Mouse (Mus musculus) embryonic facial prominence, embryonic 15.5 days (tissue): ENCODE results near the gene Ccdc186. TPM values are rescaled to one million over a fixed set of nuclear protein-coding genes. Genes with fewer than 3 reads are reported as not detected.
"Not testable (repeated sequence)": the region's sequence is repeated elsewhere in the genome, so short reads cannot be mapped to it uniquely, and the experiment has no call there.

Experiments used
- ATAC-seq: fragments of 200-750 bp; cut with Nextera tagmentation; 2 replicates; pipeline ENCODE4 v1.8.0; 2017; ENCODE audit warnings: low read depth, moderate TSS enrichment; ENCODE audit not compliant: insufficient number of reproducible peaks, low FRiP score, low TSS enrichment
- H3K27ac ChIP-seq: fragments of 300-500 bp; sonication (generic); replicated peaks from 2 replicates; pipeline ENCODE4 v1.5.1; 2015; ENCODE audit warnings: mild to moderate bottlenecking, inconsistent platforms
- H3K27me3 ChIP-seq: fragments of 300-500 bp; sonication (generic); 2 replicates; pipeline ENCODE4 v1.6.1; 2015; ENCODE audit warnings: inconsistent platforms
- H3K36me3 ChIP-seq: fragments of 300-500 bp; sonication (generic); 2 replicates; pipeline ENCODE4 v1.6.1; 2015; ENCODE audit warnings: mild to moderate bottlenecking, inconsistent platforms
- H3K4me1 ChIP-seq: fragments of 300-500 bp; sonication (generic); 2 replicates; pipeline ENCODE4 v1.6.1; 2015; ENCODE audit warnings: inconsistent platforms
- H3K4me2 ChIP-seq: fragments of 300-500 bp; sonication (generic); replicated peaks from 2 replicates; pipeline ENCODE4 v1.6.1; 2015; ENCODE audit warnings: mild to moderate bottlenecking, inconsistent platforms
- H3K4me3 ChIP-seq: fragments of 300-500 bp; sonication (generic); replicated peaks from 2 replicates; pipeline ENCODE4 v1.5.1; 2015; ENCODE audit warnings: mild to moderate bottlenecking, inconsistent platforms
- H3K9ac ChIP-seq: fragments of 300-500 bp; sonication (generic); 2 replicates; pipeline ENCODE4 v1.6.1; 2015; ENCODE audit warnings: inconsistent platforms
- H3K9me3 ChIP-seq: fragments of 300-500 bp; sonication (generic); replicated peaks from 2 replicates; pipeline ENCODE4 v1.6.1; 2016; ENCODE audit warnings: inconsistent platforms
- WGBS: fragments of 180-500 bp; shearing (Covaris S2); methylation state at CpG from one replicate; pipeline ENCODE4 v1.1.7; 2015; 5-methylcytosine and 5-hydroxymethylcytosine counted together
- polyA plus RNA-seq: library from polyadenylated mRNA; unstranded; fragments of >200 nt; fragmentation: Nextera tagmentation; extraction: Ambion mirVana; gene quantifications from 2 replicates; pipeline ENCODE4 v1.2.1, GENCODE M21; 2015

Ccdc186 gene
- polyA plus RNA-seq, 1 experiment from 2014 or later: 21.4 TPM

- peaks cover 28% of the 10 kb centered on the region for H3K4me1 ChIP-seq
- no peak overlapping the region for H3K4me3 ChIP-seq
- H3K27ac ChIP-seq: no peak overlapping the region
- H3K9ac ChIP-seq: no peak overlapping the region
- H3K27me3 ChIP-seq: peaks cover 11% of the 10 kb centered on the region; the same call in 1 of the 2 replicates
- no peaks in the 10 kb centered on the region for H3K9me3 ChIP-seq
- no peak for ATAC-seq
- no peak overlapping the region for H3K4me2 ChIP-seq
- whole genome bisulfite sequencing: 60% methylated on average over 10 of the region's 10 CpGs
- H3K36me3 ChIP-seq: no peaks in the 10 kb centered on the region
These were observed 48.5 kb downstream of the Ccdc186 start for GRCm38 (mm10) chr19:56773393-56773971.

- Histone ChIP-seq H3K9ac (no peak overlapping the region), H3K9me3 (no peaks in the 10 kb centered on the region), H3K27me3 (peaks cover 11% of the 10 kb centered on the region; the same call in 1 of the 2 replicates), H3K4me3 (no peak overlapping the region), H3K36me3 (no peaks in the 10 kb centered on the region), H3K4me2 (no peak overlapping the region), H3K27ac (no peak overlapping the region), H3K4me1 (peaks cover 26% of the 10 kb centered on the region)
- no peak for ATAC-seq
- 51% methylated on average over 7 of the region's 7 CpGs for WGBS
These were observed 49.8 kb downstream of the Ccdc186 start for GRCm38 (mm10) chr19:56772158-56772557.

GRCm38 (mm10) chr19:56769024-56769423 lies 53.0 kb downstream of the Ccdc186 start:
- Histone ChIP-seq H3K4me3 (no peak overlapping the region), H3K4me1 (0 out of 2 replicates have a peak, but pooled peaks cover 3% of the 10 kb centered on the region), H3K36me3 (no peaks in the 10 kb centered on the region), H3K4me2 (no peak overlapping the region), H3K27me3 (no peaks in the 10 kb centered on the region), H3K27ac (no peak overlapping the region), H3K9ac (no peak overlapping the region), H3K9me3 (no peaks in the 10 kb centered on the region)
- 87% methylated on average over 9 of the region's 9 CpGs for WGBS
- ATAC-seq: no peak

GRCm38 (mm10) chr19:56762686-56763085 lies 59.3 kb downstream of the Ccdc186 start:
- no peak for ATAC-seq
- Histone ChIP-seq H3K4me3 (no peak overlapping the region), H3K36me3 (no peaks in the 10 kb centered on the region), H3K9ac (no peak overlapping the region), H3K9me3 (no peaks in the 10 kb centered on the region), H3K4me2 (no peak overlapping the region), H3K27ac (no peak overlapping the region), H3K4me1 (no peaks in the 10 kb centered on the region), H3K27me3 (no peaks in the 10 kb centered on the region)
- WGBS: 95% methylated on average over 4 of the region's 4 CpGs

DNA sequence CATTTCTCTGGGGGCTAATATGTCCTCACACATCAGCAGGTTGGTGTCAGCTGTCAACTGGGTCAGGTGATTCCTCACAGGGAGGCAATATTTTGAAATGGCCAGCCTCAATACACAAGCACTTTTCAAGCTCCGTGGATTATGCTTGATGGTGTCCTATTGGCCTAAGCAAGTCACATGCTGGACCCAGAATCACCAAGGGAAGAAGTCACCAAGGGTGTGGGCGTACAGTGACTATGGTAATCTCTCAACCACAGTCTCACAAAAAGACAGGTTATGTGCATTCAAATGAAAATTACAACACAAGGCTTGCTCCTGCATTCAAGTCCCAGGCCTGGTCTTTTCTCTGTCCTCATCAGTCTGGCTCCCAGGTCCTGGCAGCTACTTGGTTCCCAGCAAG lies 60.3 kb downstream of the Ccdc186 start:
- no peak overlapping the region for H3K27ac ChIP-seq
- WGBS: 81% methylated on average over 2 of the region's 2 CpGs
- H3K27me3 ChIP-seq: no peaks in the 10 kb centered on the region

GRCm38 (mm10) chr19:56761096-56761495 lies 60.9 kb downstream of the Ccdc186 start:
- WGBS: 89% methylated on average over 5 of the region's 5 CpGs
- Histone ChIP-seq H3K4me1 (no peaks in the 10 kb centered on the region), H3K36me3 (no peaks in the 10 kb centered on the region), H3K4me3 (no peak overlapping the region), H3K4me2 (no peak overlapping the region), H3K27ac (no peak overlapping the region), H3K9ac (no peak overlapping the region), H3K27me3 (no peaks in the 10 kb centered on the region), H3K9me3 (no peaks in the 10 kb centered on the region)
- ATAC-seq: no peak

More for the DNA sequence above, 60.3 kb downstream of the Ccdc186 start:
- Histone ChIP-seq H3K4me2 (no peak overlapping the region), H3K4me3 (no peak overlapping the region), H3K4me1 (no peaks in the 10 kb centered on the region), H3K9ac (no peak overlapping the region), H3K36me3 (no peaks in the 10 kb centered on the region), H3K9me3 (no peaks in the 10 kb centered on the region)
- no peak for ATAC-seq

GRCm38 (mm10) chr19:56760306-56760940 lies 61.6 kb downstream of the Ccdc186 start:
- Histone ChIP-seq H3K4me1 (no peaks in the 10 kb centered on the region), H3K4me3 (no peak overlapping the region), H3K27ac (no peak overlapping the region), H3K4me2 (no peak overlapping the region), H3K36me3 (no peaks in the 10 kb centered on the region), H3K27me3 (no peaks in the 10 kb centered on the region), H3K9me3 (no peaks in the 10 kb centered on the region), H3K9ac (no peak overlapping the region)
- no peak for ATAC-seq
- 86% methylated on average over 8 of the region's 8 CpGs for WGBS

- Histone ChIP-seq H3K4me3 (no peak overlapping the region), H3K27ac (no peak overlapping the region)
- WGBS: 82% methylated on average over 4 of the region's 4 CpGs
These were observed 62.2 kb downstream of the Ccdc186 start for GRCm38 (mm10) chr19:56759740-56760139.

DNA sequence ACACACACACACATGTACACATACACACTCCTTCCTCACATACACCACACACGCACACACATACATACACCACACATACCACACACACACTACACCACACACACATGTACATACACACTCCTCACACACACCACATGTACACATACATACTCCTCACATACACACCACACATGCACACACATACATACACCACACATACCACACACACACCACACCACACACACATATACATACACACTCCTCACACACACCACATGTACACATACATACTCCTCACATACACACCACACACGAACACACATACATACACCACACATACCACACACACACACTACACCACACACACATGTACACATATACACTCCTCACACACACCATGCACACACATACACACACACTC lies 63.7 kb downstream of the Ccdc186 start:
- 0 out of 2 replicates have a peak, but pooled peaks cover 6% of the 10 kb centered on the region for H3K4me1 ChIP-seq
- no peaks in the 10 kb centered on the region for H3K36me3 ChIP-seq
- WGBS: 95% methylated on average over 2 of the region's 2 CpGs
- H3K27me3 ChIP-seq: no peaks in the 10 kb centered on the region
- ATAC-seq: no peak; the same call in 1 of the 2 replicates
- no peak overlapping the region for H3K9ac ChIP-seq
- no peak overlapping the region for H3K4me3 ChIP-seq
- no peaks in the 10 kb centered on the region for H3K9me3 ChIP-seq
- no peak overlapping the region for H3K27ac ChIP-seq
- no peak overlapping the region for H3K4me2 ChIP-seq

More at GRCm38 (mm10) chr19:56759740-56760139, 62.2 kb downstream of the Ccdc186 start:
- no peaks in the 10 kb centered on the region for H3K9me3 ChIP-seq
- H3K4me2 ChIP-seq: no peak overlapping the region
- no peaks in the 10 kb centered on the region for H3K36me3 ChIP-seq
- no peaks in the 10 kb centered on the region for H3K4me1 ChIP-seq
- ATAC-seq: no peak
- H3K9ac ChIP-seq: no peak overlapping the region
- H3K27me3 ChIP-seq: no peaks in the 10 kb centered on the region

- Histone ChIP-seq H3K4me2 (no peak overlapping the region), H3K9ac (no peak overlapping the region), H3K9me3 (no peaks in the 10 kb centered on the region), H3K4me1 (0 out of 2 replicates have a peak, but pooled peaks cover 6% of the 10 kb centered on the region), H3K4me3 (no peak overlapping the region), H3K36me3 (no peaks in the 10 kb centered on the region), H3K27ac (no peak overlapping the region), H3K27me3 (no peaks in the 10 kb centered on the region)
- WGBS: 77% methylated on average over 10 of the region's 10 CpGs
- no peak for ATAC-seq
These were observed 65.6 kb downstream of the Ccdc186 start for GRCm38 (mm10) chr19:56756412-56756811.

DNA sequence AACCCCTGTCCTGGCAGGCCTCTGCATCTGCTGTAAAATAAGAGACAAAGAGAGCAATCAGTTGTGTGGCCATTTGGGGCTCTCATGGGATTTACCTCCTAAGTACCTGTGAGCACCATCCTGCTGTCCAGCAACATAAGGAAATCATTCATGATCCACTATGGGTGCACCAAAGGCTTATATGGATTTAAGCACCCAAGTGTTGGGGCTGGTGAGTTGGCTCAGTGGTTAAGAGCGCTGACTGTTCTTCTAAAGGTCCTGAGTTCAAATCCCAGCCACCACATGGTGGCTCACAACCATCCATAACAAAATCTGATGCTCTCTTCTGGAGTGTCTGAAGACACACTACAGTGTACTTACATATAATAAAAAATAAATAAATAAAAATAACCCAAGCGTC lies 67.5 kb downstream of the Ccdc186 start:
- not testable (repeated sequence) for H3K4me3 ChIP-seq, H3K27ac ChIP-seq, H3K9ac ChIP-seq, H3K4me2 ChIP-seq, H3K27me3 ChIP-seq, H3K9me3 ChIP-seq, ATAC-seq, H3K36me3 ChIP-seq
- H3K4me1 ChIP-seq: peaks cover 12% of the 10 kb centered on the region
- WGBS: 94% methylated on average over 2 of the region's 2 CpGs

- Histone ChIP-seq H3K27ac (no peak overlapping the region), H3K36me3 (no peaks in the 10 kb centered on the region), H3K4me3 (no peak overlapping the region), H3K4me1 (peaks cover 15% of the 10 kb centered on the region), H3K27me3 (no peaks in the 10 kb centered on the region), H3K9me3 (no peaks in the 10 kb centered on the region), H3K9ac (no peak overlapping the region), H3K4me2 (no peak overlapping the region)
- 41% methylated on average over 4 of the region's 4 CpGs for WGBS
- ATAC-seq: no peak
These were observed 71.3 kb downstream of the Ccdc186 start for GRCm38 (mm10) chr19:56750709-56751108.
